Mouse (Mus musculus) CD4-positive, CD25-positive, alpha-beta regulatory T cell, adult 2 months (primary cell): ENCODE data around the gene Gm20388.
A peak's percentile ranks its signal among the peaks of the same experiment; 100 is the strongest.
"Not testable (repeated sequence)": the region's sequence is repeated elsewhere in the genome, so short reads cannot be mapped to it uniquely, and the experiment has no call there.

Experiments used
- DNase-seq: peaks from one replicate; pipeline ENCODE4 v3.0.0-alpha.2; 2012; ENCODE audit warnings: low read depth, low spot score

Gm20388 gene

GRCm38 (mm10) chr8:123031321-123031978, 3120.8 kb downstream of the Gm20388 start:
- no peak for DNase-seq

- peak; percentile 68 for DNase-seq
These were observed 3122.1 kb downstream of the Gm20388 start for GRCm38 (mm10) chr8:123032730-123033129.

- DNase-seq: no peak
These were observed 3122.8 kb downstream of the Gm20388 start for GRCm38 (mm10) chr8:123033431-123033830.

- peak; percentile 83 for DNase-seq
These were observed 3123.5 kb downstream of the Gm20388 start for GRCm38 (mm10) chr8:123034171-123034570.

GRCm38 (mm10) chr8:123036956-123037355, 3126.3 kb downstream of the Gm20388 start:
- DNase-seq: peak; percentile 59

- DNase-seq: no peak
These were observed 3126.8 kb downstream of the Gm20388 start for GRCm38 (mm10) chr8:123037487-123037886.

GRCm38 (mm10) chr8:123038351-123038750, 3127.7 kb downstream of the Gm20388 start:
- no peak for DNase-seq

- no peak for DNase-seq
These were observed 3128.9 kb downstream of the Gm20388 start for GRCm38 (mm10) chr8:123039376-123040109.

GRCm38 (mm10) chr8:123040110-123040650, 3129.5 kb downstream of the Gm20388 start:
- DNase-seq: no peak

GRCm38 (mm10) chr8:123041008-123041773, 3130.6 kb downstream of the Gm20388 start:
- DNase-seq: peak; percentile 89

- no peak for DNase-seq
These were observed 3131.1 kb downstream of the Gm20388 start for GRCm38 (mm10) chr8:123041774-123042105.

- peak; percentile 100 for DNase-seq
These were observed 3131.7 kb downstream of the Gm20388 start, which contains the start of gene Ankrd11 for GRCm38 (mm10) chr8:123042158-123042973. Gene Ankrd11, minus strand, starts transcription at chr8:123042277.

- no peak for DNase-seq
These were observed 3132.5 kb downstream of the Gm20388 start for GRCm38 (mm10) chr8:123042974-123043625.

GRCm38 (mm10) chr8:123043941-123044340, 3133.3 kb downstream of the Gm20388 start:
- no peak for DNase-seq

GRCm38 (mm10) chr8:123044743-123045425, 3134.2 kb downstream of the Gm20388 start:
- not testable (repeated sequence) for DNase-seq

- no peak for DNase-seq
These were observed 3136.1 kb downstream of the Gm20388 start for GRCm38 (mm10) chr8:123046706-123047105.

GRCm38 (mm10) chr8:123047827-123048226, 3137.2 kb downstream of the Gm20388 start:
- no peak for DNase-seq

GRCm38 (mm10) chr8:123048402-123048801, 3137.8 kb downstream of the Gm20388 start:
- DNase-seq: no peak

- peak; percentile 51 for DNase-seq
These were observed 3140.8 kb downstream of the Gm20388 start for GRCm38 (mm10) chr8:123051458-123051857.

GRCm38 (mm10) chr8:123062721-123063120, 3152.1 kb downstream of the Gm20388 start, which contains the start of gene Spg7:
Gene Spg7, plus strand, starts transcription at chr8:123062942.
- DNase-seq: no peak
